Mouse (Mus musculus): ENCODE measurements at regions not wholly inside any gene's neighbourhood (a gene's known extent, or its start where the extent isn't known, plus 50 kb on each side); places are given as distances from the start of the nearest gene placed in this dataset.

DNA sequence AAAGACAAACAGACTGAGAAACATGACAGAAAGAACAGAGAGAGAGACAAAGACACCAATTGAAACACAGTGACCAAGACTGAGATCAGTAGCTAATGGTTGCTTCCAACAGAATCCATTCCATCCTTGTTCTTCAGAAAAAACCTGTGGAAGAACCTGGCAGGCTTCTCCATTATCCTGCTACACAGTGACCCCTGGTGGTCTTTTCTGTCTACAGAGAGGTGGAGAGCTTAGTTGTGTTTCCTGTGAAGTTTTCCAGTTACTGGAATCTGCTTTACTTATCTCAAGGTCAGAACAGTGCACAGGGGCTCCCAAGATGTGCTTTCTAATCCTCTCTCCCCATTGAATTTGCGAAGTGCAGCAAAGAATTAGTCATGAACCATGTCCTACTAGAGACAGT lies 339.1 kb upstream of the Msl3l2 start:
- peak; percentile 9 for DNase-seq

DNA sequence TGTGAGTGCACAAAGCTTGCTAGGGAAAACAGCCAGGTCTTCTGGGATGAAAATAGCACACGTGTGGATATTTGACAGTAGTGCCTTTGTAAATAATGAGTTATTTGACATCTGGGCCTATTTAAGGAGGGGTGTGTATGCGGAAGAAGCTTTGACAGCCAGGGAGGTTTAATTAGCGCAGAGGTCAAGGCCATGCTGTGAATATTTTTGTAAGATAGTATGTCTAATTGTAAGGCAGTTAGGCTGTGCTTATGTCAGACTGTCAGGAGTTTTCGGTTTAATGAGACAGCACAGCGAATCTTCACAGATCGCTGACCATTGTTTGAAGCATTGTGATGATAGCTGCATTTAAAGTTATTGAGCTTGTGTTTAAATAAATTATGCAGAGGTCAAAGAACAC lies 337.1 kb upstream of the Msl3l2 start:
- DNase-seq: no peak

DNA sequence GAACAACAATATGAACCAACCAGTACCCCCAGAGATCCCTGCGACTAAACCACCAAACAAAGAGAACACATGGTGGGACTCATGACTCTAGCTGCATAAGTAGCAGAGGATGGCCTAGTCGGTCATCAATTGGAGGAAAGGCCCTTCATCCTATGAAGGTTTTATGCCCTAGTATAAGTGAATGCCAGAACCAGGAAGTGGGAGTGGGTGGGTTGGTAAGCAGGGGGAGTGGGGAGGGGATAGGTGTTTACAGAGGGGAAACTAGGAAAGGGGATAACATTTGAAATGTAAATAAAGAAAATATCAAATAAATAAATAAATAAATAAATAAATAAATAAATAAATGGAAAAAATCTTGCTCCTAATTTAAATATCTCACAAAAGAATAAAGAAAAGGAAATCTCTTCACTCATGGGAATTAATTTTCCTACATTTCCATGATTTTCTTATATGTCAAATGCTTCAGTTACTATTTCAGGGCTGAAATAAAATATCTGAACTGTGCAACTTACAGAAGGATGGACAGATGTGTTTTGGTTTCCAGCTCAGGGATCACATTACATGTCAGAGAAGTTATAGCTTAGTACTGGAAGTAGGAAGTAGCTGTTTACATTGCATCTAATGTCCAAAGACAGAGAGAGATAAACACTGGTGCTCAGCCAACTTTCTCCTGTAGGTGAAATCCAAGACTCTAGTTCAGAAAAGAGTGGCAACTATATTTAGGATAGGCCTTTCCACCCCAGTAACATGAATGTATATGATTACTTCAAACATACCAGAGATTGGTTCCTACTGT lies 323.8 kb upstream of the Msl3l2 start:
- DNase-seq: no peak

DNA sequence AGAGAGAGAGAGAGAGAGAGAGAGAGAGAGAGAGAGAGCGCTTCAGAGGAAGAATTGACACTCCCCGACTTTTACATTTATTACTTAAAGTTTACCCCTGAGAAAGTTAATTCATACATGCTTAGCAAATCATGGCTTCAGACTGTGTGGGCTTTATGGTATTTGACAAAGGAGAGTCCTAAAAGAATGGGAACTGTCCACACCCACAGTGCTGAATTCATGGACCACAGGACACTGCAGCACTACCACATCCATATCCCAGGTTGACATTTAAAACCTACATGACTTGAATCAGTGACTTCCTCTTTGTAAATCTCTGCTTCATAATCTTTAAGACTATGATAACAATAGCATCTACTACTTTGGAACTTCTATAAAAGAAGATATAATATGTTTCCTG lies 292.8 kb upstream of the Msl3l2 start:
- DNase-seq: no peak

DNA sequence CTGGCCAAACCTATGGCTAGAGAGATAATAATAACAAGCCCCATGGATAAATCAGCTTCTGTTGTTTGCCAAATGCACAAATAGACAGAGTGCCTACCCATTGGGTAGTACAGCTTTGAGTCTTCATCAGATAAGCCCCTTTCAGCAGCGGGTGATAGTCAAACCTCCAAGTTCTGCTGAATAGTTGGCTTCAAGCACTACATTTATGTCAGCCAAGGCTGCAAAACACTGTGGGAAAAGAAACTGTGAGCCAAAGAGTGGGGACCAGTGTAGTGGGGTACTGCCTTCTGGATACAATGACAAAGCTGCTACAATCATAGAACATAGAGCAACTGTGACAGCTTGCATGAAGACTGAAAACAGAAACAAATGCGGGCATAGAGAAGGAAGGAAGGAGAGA lies 255.4 kb upstream of the Msl3l2 start:
- DNase-seq: no peak

DNA sequence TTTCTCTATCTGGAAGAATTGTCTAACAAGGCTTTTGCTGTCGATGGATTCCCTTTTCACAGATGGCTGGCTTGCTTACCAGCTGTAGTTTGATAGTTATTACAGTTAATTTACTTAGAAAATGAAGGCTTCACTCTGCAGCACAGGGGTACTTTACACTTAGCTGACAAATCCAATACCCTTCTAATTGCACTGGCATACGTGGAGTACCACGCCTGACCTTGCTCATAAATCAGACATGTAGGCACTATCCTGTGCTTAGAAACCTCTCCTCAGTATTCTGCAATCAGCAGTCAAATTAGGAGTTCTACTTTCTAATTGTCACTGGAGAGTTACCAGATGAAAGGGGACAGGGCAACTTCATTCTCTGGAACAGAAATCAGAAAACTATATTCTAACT lies 214.1 kb upstream of the Msl3l2 start:
- DNase-seq: no peak

DNA sequence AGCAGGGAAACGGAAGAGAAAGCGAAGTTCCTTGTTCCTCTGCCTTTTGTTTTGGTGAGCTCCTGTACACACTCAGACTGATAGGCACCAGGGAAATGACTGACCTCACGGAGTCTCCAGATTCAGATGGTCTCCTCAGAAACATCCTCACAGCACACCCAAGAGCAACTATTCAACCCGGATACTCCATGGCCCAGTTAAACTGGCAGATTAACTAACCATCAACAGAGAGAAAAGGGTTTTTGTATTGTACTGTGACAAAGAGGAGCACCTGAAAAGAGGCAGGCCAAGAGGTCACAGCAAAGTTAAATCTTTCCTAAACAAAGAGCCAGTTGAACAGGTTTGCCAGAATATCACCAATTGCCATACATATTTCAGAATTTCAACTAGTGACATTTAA lies 177.6 kb upstream of the Msl3l2 start:
- DNase-seq: no peak

DNA sequence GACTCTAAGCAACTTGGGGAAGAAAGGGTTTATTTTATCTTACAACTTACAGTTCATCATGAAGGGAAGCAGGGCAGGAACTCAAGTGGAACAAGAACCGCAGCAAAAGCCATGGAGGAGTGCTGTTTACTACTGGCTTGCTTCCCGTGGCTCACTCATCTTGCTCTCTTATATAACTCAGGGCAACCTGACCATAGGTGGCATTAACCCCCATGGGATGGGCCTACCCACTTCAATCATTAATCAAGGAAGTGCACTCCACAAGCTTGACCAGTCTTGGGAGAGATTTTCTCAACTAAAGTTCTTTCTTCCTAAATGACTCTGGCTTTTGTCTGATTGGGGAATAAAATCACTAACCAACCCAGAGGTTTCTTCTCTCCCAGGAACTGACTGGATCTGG lies 172.7 kb upstream of the Msl3l2 start:
- no peak for DNase-seq

DNA sequence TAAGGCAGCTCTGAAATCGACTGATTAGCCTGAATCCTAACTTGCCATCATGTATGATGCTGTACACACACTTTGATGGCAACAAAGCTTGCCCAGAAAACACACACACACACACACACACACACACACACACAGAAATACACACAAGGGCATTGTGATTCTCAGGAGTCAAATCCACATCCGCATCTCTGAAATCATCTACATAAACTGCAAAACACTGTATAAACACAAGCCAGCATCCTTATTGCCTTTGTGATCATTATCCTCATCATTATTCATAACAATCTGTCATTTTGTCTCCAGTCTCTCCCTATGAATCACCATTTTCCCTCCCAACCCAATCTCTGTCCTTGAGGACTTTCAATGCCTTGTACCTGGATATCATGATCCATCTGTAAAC lies 171.3 kb upstream of the Msl3l2 start:
- DNase-seq: no peak

DNA sequence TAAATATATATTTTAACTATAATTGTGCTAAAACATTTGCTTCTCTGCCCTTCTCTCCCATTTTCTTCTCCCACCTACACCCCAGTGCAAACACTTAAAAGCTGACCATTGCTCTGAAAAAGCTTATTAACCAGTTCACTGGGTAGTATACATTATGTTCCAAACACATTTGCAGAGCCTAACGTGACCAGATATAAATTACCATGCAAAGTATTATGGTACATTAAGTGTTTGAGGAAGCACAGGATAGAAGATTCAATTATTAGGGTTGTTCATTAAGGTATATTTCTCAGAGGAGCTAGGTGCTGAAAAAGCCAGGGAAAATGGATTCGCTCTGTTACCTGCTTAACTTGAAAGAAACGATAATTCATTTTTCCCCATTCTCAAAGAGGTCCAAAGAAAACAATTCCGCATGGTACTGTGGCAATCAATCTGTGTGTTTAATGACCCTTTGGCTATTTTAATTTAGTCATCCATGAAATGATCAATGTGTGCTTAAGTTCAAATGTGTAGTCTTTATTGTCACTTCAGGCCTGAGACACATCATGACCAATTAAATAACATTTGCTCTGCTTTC lies 144.0 kb upstream of the Msl3l2 start:
- no peak for DNase-seq
